Mouse (Mus musculus) heart, embryonic 11.5 days (tissue): Measurements from ENCODE around the gene Gm4788. TPM values are rescaled to one million over a fixed set of nuclear protein-coding genes. Genes with fewer than 3 reads are reported as not detected.
"Not testable (repeated sequence)": the region's sequence is repeated elsewhere in the genome, so short reads cannot be mapped to it uniquely, and the experiment has no call there.

Source experiments
- ATAC-seq: fragments of 200-750 bp; cut with Nextera tagmentation; replicated peaks from 2 replicates; pipeline ENCODE4 v1.8.0; 2017; ENCODE audit warnings: moderate library complexity; ENCODE audit not compliant: insufficient number of reproducible peaks, low FRiP score, low TSS enrichment
- H3K27ac ChIP-seq: fragments of 300-500 bp; sonication (generic); 2 replicates; pipeline ENCODE4 v1.5.1; 2014; ENCODE audit warnings: mild to moderate bottlenecking, low read depth, low read length
- H3K27me3 ChIP-seq: fragments of 300-500 bp; sonication (generic); 2 replicates; pipeline ENCODE4 v1.6.1; 2014; ENCODE audit warnings: mild to moderate bottlenecking, low read length, mixed read lengths; ENCODE audit not compliant: control insufficient read depth, insufficient read depth
- H3K36me3 ChIP-seq: fragments of 300-500 bp; sonication (generic); 2 replicates; pipeline ENCODE4 v1.6.1; 2014; ENCODE audit warnings: mild to moderate bottlenecking, low read length, moderate library complexity, mixed read lengths; ENCODE audit not compliant: control insufficient read depth, insufficient read depth
- H3K4me1 ChIP-seq: fragments of 300-500 bp; sonication (generic); 2 replicates; pipeline ENCODE4 v1.6.1; 2014; ENCODE audit warnings: low read length; ENCODE audit not compliant: control insufficient read depth, insufficient read depth
- H3K4me2 ChIP-seq: fragments of 300-500 bp; sonication (generic); 2 replicates; pipeline ENCODE4 v1.6.1; 2014; ENCODE audit warnings: mild to moderate bottlenecking, moderate library complexity
- H3K4me3 ChIP-seq: fragments of 300-500 bp; sonication (generic); 2 replicates; pipeline ENCODE4 v1.5.1; 2014; ENCODE audit warnings: low read depth, low read length
- H3K9ac ChIP-seq: fragments of 300-500 bp; sonication (generic); 2 replicates; pipeline ENCODE4 v1.6.1; 2014; ENCODE audit warnings: mild to moderate bottlenecking, low read depth, low read length, moderate library complexity
- H3K9me3 ChIP-seq: fragments of 300-500 bp; sonication (generic); replicated peaks from 2 replicates; pipeline ENCODE4 v1.6.1; 2016; ENCODE audit warnings: low read length; ENCODE audit not compliant: control insufficient read depth
- WGBS: fragments of 180-500 bp; shearing (Covaris S2); extraction: QIAGEN DNeasy Blood & Tissue Kit; methylation state at CpG from one replicate; pipeline ENCODE4 v1.1.7; 2014; ENCODE audit not compliant: insufficient replicate concordance; 5-methylcytosine and 5-hydroxymethylcytosine counted together
- polyA plus RNA-seq: library from polyadenylated mRNA; unstranded; fragments of >200 nt; fragmentation: Nextera tagmentation; extraction: Ambion mirVana; gene quantifications from 2 replicates; pipeline ENCODE4 v1.2.1, GENCODE M21; 2014

The Gm4788 gene
- not detected in 2 replicates for polyA plus RNA-seq

DNA sequence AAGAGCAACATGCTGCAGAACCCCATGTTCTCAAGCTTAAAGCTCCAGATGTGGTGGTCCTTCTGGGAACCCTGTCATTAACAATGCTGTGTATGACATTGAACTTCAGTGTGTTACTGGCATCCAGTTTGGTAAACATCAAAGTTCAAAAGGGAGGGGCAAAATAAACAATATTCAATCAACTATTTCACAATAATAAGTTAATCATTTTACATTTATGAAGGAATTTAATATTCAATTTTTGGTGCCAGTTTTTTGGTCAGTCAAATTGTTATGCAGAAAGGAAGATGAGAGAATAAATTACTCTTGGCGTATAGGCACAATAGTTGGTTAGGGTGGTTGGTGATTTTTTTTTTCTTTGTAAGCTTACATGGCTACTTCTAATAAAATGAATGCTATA is at the start of gene Gm4788:
Gene Gm4788, minus strand, starts transcription at position 101 of the 400 bp plus-strand sequence.
- ATAC-seq = no peak
- Histone ChIP-seq H3K4me3 (no peak within 1 kb of the TSS), H3K27ac (no peak within 1 kb of the TSS), H3K4me2 (no peak within 1 kb of the TSS), H3K9me3 (no peaks in the 10 kb centered on the region), H3K4me1 (no peaks in the 10 kb centered on the region), H3K9ac (no peak within 1 kb of the TSS), H3K36me3 (no peaks in the 10 kb centered on the region), H3K27me3 (no peaks in the 10 kb centered on the region)
- WGBS = 88% methylated on average over 1 of the region's 1 CpGs

DNA sequence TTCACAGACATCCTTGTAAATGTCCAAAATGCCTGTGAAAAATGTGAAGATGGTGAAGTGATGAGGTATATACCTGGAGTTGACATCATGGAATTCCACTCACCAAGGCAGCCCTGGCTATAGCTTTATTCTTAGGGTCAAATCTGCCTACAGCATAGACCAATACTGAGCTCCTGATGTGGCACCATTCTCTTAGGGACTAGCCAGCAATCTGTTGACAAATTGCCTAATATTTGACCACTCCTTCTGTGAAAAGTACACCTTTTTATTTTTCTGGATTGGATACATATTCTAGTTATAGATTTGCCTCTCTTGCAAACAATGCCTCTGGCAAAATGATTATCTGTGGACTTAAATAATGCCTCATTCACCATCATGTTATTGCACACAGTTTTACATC is 27.6 kb upstream of the Gm4788 start:
- H3K27me3 ChIP-seq = no peaks in the 10 kb centered on the region
- H3K36me3 ChIP-seq = no peaks in the 10 kb centered on the region
- H3K9ac ChIP-seq = no peak overlapping the region
- no peaks in the 10 kb centered on the region for H3K9me3 ChIP-seq
- H3K4me3 ChIP-seq = no peak overlapping the region
- no peak for ATAC-seq
- no peak overlapping the region for H3K27ac ChIP-seq
- no peaks in the 10 kb centered on the region for H3K4me1 ChIP-seq
- H3K4me2 ChIP-seq = no peak overlapping the region

DNA sequence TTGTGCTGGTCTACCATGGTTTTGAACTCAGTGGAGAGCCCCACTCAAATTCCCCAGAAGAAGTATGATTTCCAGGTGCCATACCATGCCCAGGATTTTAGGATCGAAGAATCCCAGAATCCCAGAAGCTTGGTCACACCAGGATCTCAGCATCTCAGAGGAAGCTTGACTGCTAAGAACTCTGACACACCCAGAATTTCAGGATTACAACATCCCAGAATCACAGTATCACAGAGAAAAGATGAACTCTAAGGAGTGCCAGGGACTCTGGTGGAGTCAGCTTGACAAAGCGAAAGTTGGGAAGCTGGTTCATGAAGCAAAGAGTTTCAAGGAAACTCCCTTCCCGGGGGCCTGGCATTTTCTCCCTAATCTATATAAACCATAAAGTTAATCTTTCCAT is 11.1 kb downstream of the Gm4788 start:
- not testable (repeated sequence) for H3K4me3 ChIP-seq, H3K4me2 ChIP-seq, H3K9me3 ChIP-seq, H3K4me1 ChIP-seq, H3K27me3 ChIP-seq, H3K36me3 ChIP-seq, H3K27ac ChIP-seq, H3K9ac ChIP-seq, ATAC-seq
- 81% methylated on average over 3 of the region's 3 CpGs for WGBS

DNA sequence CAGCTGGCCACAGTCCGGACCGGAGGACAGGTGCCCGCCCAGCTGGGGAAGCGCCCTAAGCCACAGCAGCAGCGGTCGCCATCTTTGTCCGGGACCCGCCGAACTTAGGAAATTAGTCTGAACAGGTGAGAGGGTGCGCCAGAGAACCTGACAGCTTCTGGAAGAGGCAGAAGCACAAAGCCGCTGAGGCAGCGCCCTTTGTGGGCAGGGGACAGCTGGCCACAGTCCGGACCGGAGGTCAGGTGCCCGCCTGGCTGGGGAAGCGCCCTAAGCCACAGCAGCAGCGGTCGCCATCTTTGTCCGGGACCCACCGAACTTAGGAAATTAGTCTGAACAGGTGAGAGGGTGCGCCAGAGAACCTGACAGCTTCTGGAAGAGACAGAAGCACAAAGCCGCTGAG is 64.4 kb downstream of the Gm4788 start:
- not testable (repeated sequence) for H3K36me3 ChIP-seq, H3K27ac ChIP-seq, H3K4me2 ChIP-seq, ATAC-seq, H3K4me1 ChIP-seq, H3K9me3 ChIP-seq, H3K4me3 ChIP-seq, H3K27me3 ChIP-seq, H3K9ac ChIP-seq
- 76% methylated on average over 8 of the region's 22 CpGs for WGBS

DNA sequence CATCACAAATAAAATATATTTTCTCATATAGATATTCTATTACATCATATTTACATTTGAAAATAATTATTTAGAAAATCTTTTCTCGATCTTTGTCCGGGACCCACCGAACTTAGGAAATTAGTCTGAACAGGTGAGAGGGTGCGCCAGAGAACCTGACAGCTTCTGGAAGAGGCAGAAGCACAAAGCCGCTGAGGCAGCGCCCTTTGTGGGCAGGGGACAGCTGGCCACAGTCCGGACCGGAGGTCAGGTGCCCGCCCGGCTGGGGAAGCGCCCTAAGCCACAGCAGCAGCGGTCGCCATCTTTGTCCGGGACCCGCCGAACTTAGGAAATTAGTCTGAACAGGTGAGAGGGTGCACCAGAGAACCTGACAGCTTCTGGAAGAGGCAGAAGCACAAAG is 64.8 kb downstream of the Gm4788 start:
- not testable (repeated sequence) for ATAC-seq, H3K4me1 ChIP-seq, H3K4me3 ChIP-seq

DNA sequence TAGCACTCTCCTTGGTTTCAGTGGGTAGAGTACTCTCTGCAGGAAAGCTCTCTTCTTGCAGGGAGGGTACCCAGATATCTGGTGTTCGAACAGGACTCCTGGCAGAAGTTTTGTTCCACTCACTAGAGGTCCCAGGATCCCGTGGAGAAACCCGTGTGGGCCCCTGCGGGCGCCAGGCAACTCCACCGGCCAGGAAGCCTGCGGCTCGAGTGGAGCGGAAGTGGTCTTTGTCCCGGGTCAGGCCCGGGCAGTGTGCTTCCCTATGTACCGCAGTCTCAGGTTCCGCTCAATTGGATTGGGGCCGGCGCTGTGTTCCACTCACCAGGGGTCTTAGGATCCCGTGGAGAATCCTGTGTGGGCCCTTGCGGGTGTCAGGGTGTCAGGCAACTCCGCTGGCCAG is 131.1 kb downstream of the Gm4788 start:
- ATAC-seq, H3K9me3 ChIP-seq, H3K27me3 ChIP-seq, H3K4me2 ChIP-seq, H3K9ac ChIP-seq, H3K4me3 ChIP-seq, H3K4me1 ChIP-seq, H3K27ac ChIP-seq, H3K36me3 ChIP-seq: not testable (repeated sequence)
- WGBS = 86% methylated on average over 18 of the region's 18 CpGs

More for the DNA sequence above, 64.8 kb downstream of the Gm4788 start:
- H3K27ac ChIP-seq, H3K27me3 ChIP-seq, H3K4me2 ChIP-seq, H3K9ac ChIP-seq, H3K36me3 ChIP-seq, H3K9me3 ChIP-seq: not testable (repeated sequence)
- WGBS = 86% methylated on average over 4 of the region's 16 CpGs

Other genes with a start within 250 kb of the Gm4788 start
- gene Cfhr1, start 221.0 kb downstream of the Gm4788 start, polyA plus RNA-seq = not detected in 2 replicates
- gene Cfhr2, start 77.5 kb upstream of the Gm4788 start, polyA plus RNA-seq = 0.14 TPM in 1 of 2 replicates, not detected in the other